Mouse (Mus musculus) kidney, adult 2 months (tissue): ENCODE measurements around the gene Ddx21. TPM values are rescaled to one million over a fixed set of nuclear protein-coding genes. Genes with fewer than 3 reads are reported as not detected.
"Not testable (repeated sequence)": the region's sequence is repeated elsewhere in the genome, so short reads cannot be mapped to it uniquely, and the experiment has no call there.

ENCODE experiments used
- DNase-seq: peaks from one replicate; pipeline ENCODE4 v3.0.0; 2021
- H3K27ac ChIP-seq: fragments of 200-500 bp; 2 replicates; pipeline ENCODE4 v1.5.1; 2012; ENCODE audit warnings: low read depth, low read length, control low read depth, inconsistent platforms; ENCODE audit not compliant: insufficient read depth
- H3K27me3 ChIP-seq: fragments of 200-500 bp; replicated peaks from 2 replicates; pipeline ENCODE4 v1.6.1; 2012; ENCODE audit warnings: mild to moderate bottlenecking, moderate library complexity, low read length, inconsistent platforms; ENCODE audit not compliant: control insufficient read depth, insufficient read depth
- H3K36me3 ChIP-seq: fragments of 200-500 bp; 2 replicates; pipeline ENCODE4 v1.6.1; 2012; ENCODE audit warnings: mild to moderate bottlenecking, moderate library complexity, low read length, inconsistent platforms; ENCODE audit not compliant: control insufficient read depth, insufficient read depth
- H3K4me1 ChIP-seq: fragments of 200-500 bp; 2 replicates; pipeline ENCODE4 v1.6.1; 2011; ENCODE audit warnings: low read length; ENCODE audit not compliant: control insufficient read depth, insufficient read depth
- H3K4me3 ChIP-seq: fragments of 200-500 bp; 2 replicates; pipeline ENCODE4 v1.5.1; 2011; ENCODE audit warnings: mild to moderate bottlenecking, low read depth, low read length, control low read depth; ENCODE audit not compliant: insufficient read depth
- CTCF ChIP-seq: fragments of 200-500 bp; conservative IDR thresholded peaks from 2 replicates; pipeline ENCODE4 v1.5.1; 2011; ENCODE audit warnings: low read depth, mild to moderate bottlenecking, control low read depth, low read length, moderate library complexity, mixed read lengths; ENCODE audit not compliant: insufficient read depth, insufficient read length
- POLR2A ChIP-seq: fragments of 200-500 bp; IDR thresholded peaks from one replicate; pipeline ENCODE4 v1.6.1; 2011; ENCODE audit warnings: low read depth, low read length, control low read depth
- WGBS: fragments of 180-500 bp; shearing (Covaris S2); methylation state at CpG from one replicate; pipeline ENCODE4 v1.1.7; 2018; 5-methylcytosine and 5-hydroxymethylcytosine counted together
- polyA plus RNA-seq: library from polyadenylated mRNA; depleted of rRNA; stranded (reverse); fragments of >200 nt; gene quantifications from 2 replicates; pipeline ENCODE4 v1.2.3, GENCODE M21; 2012

Gene Ddx21
- polyA plus RNA-seq, 1 experiment = 9.3 TPM

GRCm38 (mm10) chr10:62582263-62582662 is 19.8 kb downstream of the Ddx21 start:
- Histone ChIP-seq H3K36me3 (peaks cover 8% of the 10 kb centered on the region), H3K4me1 (no peaks in the 10 kb centered on the region; the same call in 1 of the 2 replicates), H3K27me3 (no peaks in the 10 kb centered on the region), H3K27ac (no peak overlapping the region), H3K4me3 (no peak overlapping the region)
- WGBS = 87% methylated on average over 17 of the region's 17 CpGs
- no peak for TF ChIP-seq POLR2A
- no peak for TF ChIP-seq CTCF
- DNase-seq = no peak

GRCm38 (mm10) chr10:62579129-62579528 is 23.0 kb downstream of the Ddx21 start:
- H3K36me3 ChIP-seq, H3K4me1 ChIP-seq, H3K4me3 ChIP-seq, DNase-seq, H3K27ac ChIP-seq, H3K27me3 ChIP-seq: not testable (repeated sequence)
- 92% methylated on average over 12 of the region's 13 CpGs for WGBS

GRCm38 (mm10) chr10:62578338-62579100 is 23.6 kb downstream of the Ddx21 start, which contains the start of gene Kif1bp:
Gene Kif1bp, minus strand, starts transcription at chr10:62578457.
- peaks cover 2% of the 10 kb centered on the region; the same call in 1 of the 2 replicates for H3K4me1 ChIP-seq
- peak within 1 kb of the TSS; percentile 49; the same call in 1 of the 2 replicates for H3K27ac ChIP-seq
- DNase-seq = peak; percentile 99
- no peaks in the 10 kb centered on the region; the same call in 1 of the 2 replicates for H3K36me3 ChIP-seq
- no peaks in the 10 kb centered on the region for H3K27me3 ChIP-seq
- TF ChIP-seq CTCF (no peak), POLR2A (peak; percentile 87)
- 4% methylated on average over 33 of the region's 33 CpGs for WGBS
- H3K4me3 ChIP-seq = peak within 1 kb of the TSS; percentile 83

GRCm38 (mm10) chr10:62577673-62578337 is 24.3 kb downstream of the Ddx21 start:
- WGBS = under 1% methylated on average over 54 of the region's 54 CpGs
- peaks cover 2% of the 10 kb centered on the region; the same call in 1 of the 2 replicates for H3K4me1 ChIP-seq
- no peak for DNase-seq
- no peaks in the 10 kb centered on the region for H3K27me3 ChIP-seq
- TF ChIP-seq POLR2A (no peak), CTCF (no peak)
- no peaks in the 10 kb centered on the region; the same call in 1 of the 2 replicates for H3K36me3 ChIP-seq
- H3K4me3 ChIP-seq = peak overlapping the region; percentile 83
- H3K27ac ChIP-seq = peak overlapping the region; percentile 49; the same call in 1 of the 2 replicates

- Histone ChIP-seq H3K4me3 (no peak overlapping the region), H3K36me3 (peaks cover 1% of the 10 kb centered on the region; the same call in 1 of the 2 replicates)
- DNase-seq = no peak
These were observed 27.1 kb downstream of the Ddx21 start for GRCm38 (mm10) chr10:62575001-62575400.

GRCm38 (mm10) chr10:62570126-62570871 is 31.8 kb downstream of the Ddx21 start:
- TF ChIP-seq POLR2A (no peak), CTCF (no peak)
- Histone ChIP-seq H3K27me3 (no peaks in the 10 kb centered on the region), H3K36me3 (peaks cover 3% of the 10 kb centered on the region; the same call in 1 of the 2 replicates), H3K4me1 (no peaks in the 10 kb centered on the region), H3K27ac (no peak overlapping the region), H3K4me3 (no peak overlapping the region)
- WGBS = 62% methylated on average over 7 of the region's 7 CpGs
- peak; percentile 69 for DNase-seq

More at GRCm38 (mm10) chr10:62575001-62575400, 27.1 kb downstream of the Ddx21 start:
- TF ChIP-seq POLR2A = no peak
- no peak for TF ChIP-seq CTCF
- Histone ChIP-seq H3K27ac (no peak overlapping the region), H3K27me3 (no peaks in the 10 kb centered on the region), H3K4me1 (peaks cover 2% of the 10 kb centered on the region; the same call in 1 of the 2 replicates)
- WGBS = 90% methylated on average over 13 of the region's 13 CpGs

GRCm38 (mm10) chr10:62568861-62569260 is 33.2 kb downstream of the Ddx21 start:
- Histone ChIP-seq H3K36me3 (peaks cover 5% of the 10 kb centered on the region), H3K4me3 (no peak overlapping the region), H3K4me1 (no peaks in the 10 kb centered on the region), H3K27ac (no peak overlapping the region), H3K27me3 (no peaks in the 10 kb centered on the region)
- TF ChIP-seq POLR2A = no peak
- TF ChIP-seq CTCF = no peak
- WGBS = 87% methylated on average over 4 of the region's 4 CpGs
- no peak for DNase-seq
